In genomic region chr11:85842596-85843346, GRCm38 (mm10) we compare ENCODE assay signal across 10 mouse cellular contexts. TPM values are rescaled to one million over a fixed set of nuclear protein-coding genes. Genes with fewer than 3 reads are reported as not detected.
A peak's percentile ranks its signal among the peaks of the same experiment; 100 is the strongest.
DNase-seq lines count a peak whose midpoint lies in the region; ATAC-seq and TF ChIP-seq lines count a peak whose summit lies in the region.
"Had no signal": no experiment of that assay in that cellular context is flagged by ENCODE, and none has a peak within 500 bp of the region (broad histone marks: within the 10 kb centered on the region; RNA-seq: fewer than 3 reads in every experiment).

No protein-coding gene starts in this region.

- ATAC-seq in embryonic facial prominence, embryonic 12.5 days (ENCODE audit: insufficient number of reproducible peaks, insufficient read depth, low FRiP score, low TSS enrichment), result no peak
- ATAC-seq in hindbrain, postnatal 0 days, result no peak

- peak overlapping the region; percentile 98 for H3K27ac ChIP-seq in embryonic facial prominence, embryonic 12.5 days
- no peak overlapping the region for H3K27ac ChIP-seq in hindbrain, postnatal 0 days

- WGBS in embryonic facial prominence, embryonic 12.5 days, result 5% methylated on average over 24 of the region's 24 CpGs
- WGBS in hindbrain, postnatal 0 days, result 5% methylated on average over 24 of the region's 24 CpGs

- no peak for TF ChIP-seq CTCF in hindbrain, postnatal 0 days (IDR thresholded peaks at IDR 0.05; ENCODE audit: low read depth)

- H3K9me3 ChIP-seq in embryonic facial prominence, embryonic 12.5 days, result no peaks in the 10 kb centered on the region
- no peaks in the 10 kb centered on the region for H3K9me3 ChIP-seq in hindbrain, postnatal 0 days (ENCODE audit: low read length)

- H3K9ac ChIP-seq in embryonic facial prominence, embryonic 12.5 days, result peak overlapping the region; percentile 99
- no peak overlapping the region for H3K9ac ChIP-seq in hindbrain, postnatal 0 days (replicated peaks; ENCODE audit: low read length)

- peaks cover 11% of the 10 kb centered on the region for H3K36me3 ChIP-seq in embryonic facial prominence, embryonic 12.5 days
- no peaks in the 10 kb centered on the region for H3K36me3 ChIP-seq in hindbrain, postnatal 0 days (ENCODE audit: insufficient read depth, low read length)
- H3K36me3 ChIP-seq: G1E had no signal

- peak; percentile 27 for DNase-seq in kidney, adult 11 months
- DNase-seq in kidney, adult 18-20 months, result no peak
- DNase-seq in hindbrain, postnatal 0 days (ENCODE audit: low spot score), result no peak
- peak; percentile 30 for DNase-seq in lung, postnatal 10 days
- DNase-seq in T-cell, adult 2 months (ENCODE audit: low spot score), result no peak
- DNase-seq in right cerebral cortex, postnatal 36 days (ENCODE audit: low spot score in 2 of 2), result no peak
- no peak for DNase-seq in urinary bladder, adult 2 months (ENCODE audit: low spot score)

- H3K4me2 ChIP-seq in embryonic facial prominence, embryonic 12.5 days (replicated peaks), result peak overlapping the region; percentile 72
- H3K4me2 ChIP-seq in hindbrain, postnatal 0 days (ENCODE audit: low read depth, low read length), result peak overlapping the region; percentile 76

- peak overlapping the region; percentile 54 for H3K4me3 ChIP-seq in embryonic facial prominence, embryonic 12.5 days
- no peak overlapping the region for H3K4me3 ChIP-seq in hindbrain, postnatal 0 days (ENCODE audit: low read length)

- H3K27me3 ChIP-seq in embryonic facial prominence, embryonic 12.5 days, result peaks cover 34% of the 10 kb centered on the region
- H3K27me3 ChIP-seq in hindbrain, postnatal 0 days (ENCODE audit: insufficient read depth, low read length), result peaks cover 62% of the 10 kb centered on the region

- peaks cover 24% of the 10 kb centered on the region for H3K4me1 ChIP-seq in embryonic facial prominence, embryonic 12.5 days
- H3K4me1 ChIP-seq in hindbrain, postnatal 0 days (ENCODE audit: insufficient read depth, low read length), result 0 out of 2 replicates have a peak, but pooled peaks cover 4% of the 10 kb centered on the region

RNA-seq across cellular contexts. Expression of gene Gm11444, which starts 7.4 kb away (rescaled TPM):
- 0.43 TPM in 1 of 2 replicates, not detected in the other for polyA plus RNA-seq in embryonic facial prominence, embryonic 12.5 days (2016; fragmentation: Nextera tagmentation; extraction: Ambion mirVana)
- not detected in 2 replicates for total RNA-seq in hindbrain, postnatal 0 days (2014; rRNA removed)
- polyA plus RNA-seq in hindbrain, postnatal 0 days (2015; fragmentation: Nextera tagmentation; extraction: Ambion mirVana), result not detected in 2 replicates
- polyA plus RNA-seq in urinary bladder, adult 2 months (2012; rRNA removed), result not detected in 2 replicates
- total RNA-seq: G1E had no signal
- polyA plus RNA-seq: erythroblast, embryonic 14.5 days; G1E had no signal

RNA-seq across cellular contexts. Expression of gene Tbx2, which starts 10.4 kb away (rescaled TPM):
- polyA plus RNA-seq in embryonic facial prominence, embryonic 12.5 days (2016; fragmentation: Nextera tagmentation; extraction: Ambion mirVana), result 20.5 and 21.6 TPM in 2 replicates
- 3.6 and 7.9 TPM in 2 replicates for total RNA-seq in hindbrain, postnatal 0 days (2014; rRNA removed)
- 0.70 and 0.86 TPM in 2 replicates for polyA plus RNA-seq in hindbrain, postnatal 0 days (2015; fragmentation: Nextera tagmentation; extraction: Ambion mirVana)
- polyA plus RNA-seq in urinary bladder, adult 2 months (2012; rRNA removed), result 130 and 133 TPM in 2 replicates

RNA-seq across cellular contexts. Expression of gene Tbx4, which starts 43.5 kb away (rescaled TPM):
- 2.2 and 2.4 TPM in 2 replicates for polyA plus RNA-seq in embryonic facial prominence, embryonic 12.5 days (2016; fragmentation: Nextera tagmentation; extraction: Ambion mirVana)
- 0.18 and 0.47 TPM in 2 replicates for total RNA-seq in hindbrain, postnatal 0 days (2014; rRNA removed)
- 0.20 and 0.23 TPM in 2 replicates for polyA plus RNA-seq in hindbrain, postnatal 0 days (2015; fragmentation: Nextera tagmentation; extraction: Ambion mirVana)
- polyA plus RNA-seq in urinary bladder, adult 2 months (2012; rRNA removed), result 17.1 and 23.1 TPM in 2 replicates
- total RNA-seq: G1E had no signal
- polyA plus RNA-seq: erythroblast, embryonic 14.5 days; G1E had no signal

Comparison
In these comparisons a context has a peak if more than half of its experiments do, and no peak if none do; other contexts are left out.
1. DNase-seq: peak in kidney, adult 11 months (single experiment) and lung, postnatal 10 days (single experiment); none in kidney, adult 18-20 months (single experiment), hindbrain, postnatal 0 days (single experiment), T-cell, adult 2 months (single experiment), right cerebral cortex, postnatal 36 days (0 of 2) and urinary bladder, adult 2 months (single experiment).
2. RNA of gene Tbx2, which starts 10.4 kb away (polyA plus RNA-seq): 130 to 133 TPM in urinary bladder, adult 2 months and 20.5 to 21.6 TPM in embryonic facial prominence, embryonic 12.5 days; 0.70 to 0.86 TPM in hindbrain, postnatal 0 days; every median in the first group is over 10 times any median in the second.